Mouse (Mus musculus): Measurements from ENCODE around the gene Nfic. TPM values are rescaled to one million over a fixed set of nuclear protein-coding genes. Genes with fewer than 3 reads are reported as not detected.

Nfic gene
- polyA plus RNA-seq, 1 experiment from 2014 or later: 8.7 TPM

DNA sequence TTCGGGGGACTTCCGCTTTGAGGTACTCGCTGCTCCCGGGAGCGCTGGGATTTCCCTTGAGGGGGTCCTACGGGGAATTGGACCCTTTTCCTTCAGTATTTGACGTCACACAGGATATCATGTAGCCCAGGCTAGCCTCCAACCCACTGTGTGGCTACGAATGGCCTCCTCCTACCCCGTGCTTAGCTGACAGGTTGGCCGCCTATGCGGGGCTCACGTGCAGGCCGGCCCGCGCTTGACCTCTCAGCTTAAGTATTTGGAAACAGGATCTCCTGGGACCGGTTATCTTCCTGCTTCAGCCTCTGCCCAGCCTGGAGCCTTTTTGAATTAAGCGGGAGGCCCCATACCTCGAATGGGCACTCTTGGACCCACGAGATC, 70.8 kb downstream of the Nfic start:
- peak overlapping the region; percentile 87 for H3K4me3 ChIP-seq
- peaks cover 28% of the 10 kb centered on the region for H3K4me1 ChIP-seq
- H3K27me3 ChIP-seq (ENCODE audit: low read depth, poor library complexity, severe bottlenecking): no peaks in the 10 kb centered on the region
- peaks cover 38% of the 10 kb centered on the region for H3K36me3 ChIP-seq
- H3K27ac ChIP-seq (replicated peaks): peak overlapping the region; percentile 89
- no peaks in the 10 kb centered on the region for H3K9me3 ChIP-seq (replicated peaks)
- WGBS: under 1% methylated on average over 19 of the region's 19 CpGs
- no peak for DNase-seq (ENCODE audit: low spot score)

- DNase-seq (ENCODE audit: low spot score): peak; percentile 98
- H3K9me3 ChIP-seq (replicated peaks): no peaks in the 10 kb centered on the region
- peak within 1 kb of the TSS; percentile 87 for H3K4me3 ChIP-seq
- H3K27ac ChIP-seq (replicated peaks): peak within 1 kb of the TSS; percentile 89
- H3K27me3 ChIP-seq (ENCODE audit: low read depth, poor library complexity, severe bottlenecking): no peaks in the 10 kb centered on the region
- H3K4me1 ChIP-seq: peaks cover 26% of the 10 kb centered on the region
- H3K36me3 ChIP-seq: peaks cover 35% of the 10 kb centered on the region
- 8% methylated on average over 54 of the region's 54 CpGs for whole genome bisulfite sequencing
These were observed 71.4 kb downstream of the Nfic start, which contains the start of the genes Dohh and Gm48551 for GRCm38 (mm10) chr10:81383802-81384604. TSS of gene Dohh (plus strand) at chr10:81384428. TSS of gene Gm48551 (plus strand) at chr10:81384466.

GRCm38 (mm10) chr10:81382039-81382438, 73.4 kb downstream of the Nfic start:
- Histone ChIP-seq H3K27me3 (ENCODE audit: low read depth, poor library complexity, severe bottlenecking) (no peaks in the 10 kb centered on the region), H3K9me3 (replicated peaks) (no peaks in the 10 kb centered on the region), H3K4me3 (no peak overlapping the region), H3K27ac (replicated peaks) (no peak overlapping the region), H3K4me1 (peaks cover 34% of the 10 kb centered on the region), H3K36me3 (peaks cover 15% of the 10 kb centered on the region)
- DNase-seq (ENCODE audit: low spot score): no peak
- 88% methylated on average over 5 of the region's 5 CpGs for WGBS

- H3K36me3 ChIP-seq: peaks cover 19% of the 10 kb centered on the region
- no peaks in the 10 kb centered on the region for H3K27me3 ChIP-seq (ENCODE audit: low read depth, poor library complexity, severe bottlenecking)
- DNase-seq (ENCODE audit: low spot score): no peak
- WGBS: 90% methylated on average over 6 of the region's 6 CpGs
- H3K27ac ChIP-seq (replicated peaks): peak overlapping the region; percentile 97
- H3K9me3 ChIP-seq (replicated peaks): no peaks in the 10 kb centered on the region
- peaks cover 36% of the 10 kb centered on the region for H3K4me1 ChIP-seq
- H3K4me3 ChIP-seq: no peak overlapping the region
These were observed 75.5 kb downstream of the Nfic start for GRCm38 (mm10) chr10:81379809-81380378.

DNA sequence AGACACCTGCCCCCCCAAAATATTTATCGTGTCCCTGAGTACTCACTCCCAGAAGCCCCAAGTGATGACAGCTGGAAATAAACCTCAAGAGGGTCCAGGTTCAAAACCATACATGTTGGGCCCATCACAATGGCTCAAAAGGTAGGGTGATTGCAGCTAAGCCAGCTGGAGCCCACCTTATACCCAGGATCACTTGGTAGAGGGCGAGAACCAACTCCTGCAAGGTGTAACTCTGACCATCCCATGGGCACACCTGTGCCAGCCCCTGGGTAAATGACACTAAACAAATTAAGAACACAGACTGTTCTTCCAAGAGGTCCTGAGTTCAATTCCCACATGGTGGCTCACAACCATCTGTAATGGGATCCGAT, 76.3 kb downstream of the Nfic start:
- Histone ChIP-seq H3K27me3 (ENCODE audit: low read depth, poor library complexity, severe bottlenecking) (no peaks in the 10 kb centered on the region), H3K4me3 (peak overlapping the region; percentile 93), H3K27ac (replicated peaks) (peak overlapping the region; percentile 97), H3K9me3 (replicated peaks) (no peaks in the 10 kb centered on the region), H3K4me1 (peaks cover 32% of the 10 kb centered on the region), H3K36me3 (peaks cover 25% of the 10 kb centered on the region)
- 62% methylated on average over 3 of the region's 3 CpGs for WGBS
- no peak for DNase-seq (ENCODE audit: low spot score)

DNA sequence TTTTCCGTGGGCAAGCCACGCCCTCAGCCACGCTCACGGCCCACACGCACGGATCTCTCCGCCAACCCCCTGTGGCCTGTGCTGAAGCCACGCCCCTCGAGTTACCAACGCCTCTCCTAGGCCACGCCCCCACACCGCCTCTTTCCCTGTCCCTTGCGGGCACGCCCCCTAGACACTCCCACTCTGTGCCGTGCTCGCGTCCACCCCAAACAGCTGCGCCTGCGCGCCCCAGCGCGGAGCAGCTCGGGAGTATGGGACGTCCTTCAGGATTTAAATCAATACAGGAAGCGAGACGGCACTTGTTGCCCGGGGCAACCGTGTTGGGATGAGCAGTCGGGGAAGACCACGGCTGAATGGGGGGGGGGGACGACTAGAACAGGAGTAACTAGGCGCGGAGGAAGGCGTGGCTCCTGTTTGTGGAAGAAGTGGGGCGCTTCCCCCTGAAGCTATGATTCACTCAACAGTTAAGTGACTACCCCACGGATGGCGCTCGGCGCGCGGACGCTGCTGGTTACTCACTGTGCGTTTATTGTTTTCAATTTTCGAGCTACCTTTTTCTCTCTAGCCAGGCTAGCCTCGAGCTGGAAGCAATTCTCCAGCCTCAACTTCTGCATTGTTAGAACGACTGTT, 76.8 kb downstream of the Nfic start:
- H3K27me3 ChIP-seq (ENCODE audit: low read depth, poor library complexity, severe bottlenecking): no peaks in the 10 kb centered on the region
- H3K27ac ChIP-seq (replicated peaks): peak overlapping the region; percentile 97
- peak overlapping the region; percentile 93 for H3K4me3 ChIP-seq
- WGBS: under 1% methylated on average over 46 of the region's 46 CpGs
- peak; percentile 100 for DNase-seq (ENCODE audit: low spot score)
- no peaks in the 10 kb centered on the region for H3K9me3 ChIP-seq (replicated peaks)
- peaks cover 32% of the 10 kb centered on the region for H3K4me1 ChIP-seq
- H3K36me3 ChIP-seq: peaks cover 30% of the 10 kb centered on the region

DNA sequence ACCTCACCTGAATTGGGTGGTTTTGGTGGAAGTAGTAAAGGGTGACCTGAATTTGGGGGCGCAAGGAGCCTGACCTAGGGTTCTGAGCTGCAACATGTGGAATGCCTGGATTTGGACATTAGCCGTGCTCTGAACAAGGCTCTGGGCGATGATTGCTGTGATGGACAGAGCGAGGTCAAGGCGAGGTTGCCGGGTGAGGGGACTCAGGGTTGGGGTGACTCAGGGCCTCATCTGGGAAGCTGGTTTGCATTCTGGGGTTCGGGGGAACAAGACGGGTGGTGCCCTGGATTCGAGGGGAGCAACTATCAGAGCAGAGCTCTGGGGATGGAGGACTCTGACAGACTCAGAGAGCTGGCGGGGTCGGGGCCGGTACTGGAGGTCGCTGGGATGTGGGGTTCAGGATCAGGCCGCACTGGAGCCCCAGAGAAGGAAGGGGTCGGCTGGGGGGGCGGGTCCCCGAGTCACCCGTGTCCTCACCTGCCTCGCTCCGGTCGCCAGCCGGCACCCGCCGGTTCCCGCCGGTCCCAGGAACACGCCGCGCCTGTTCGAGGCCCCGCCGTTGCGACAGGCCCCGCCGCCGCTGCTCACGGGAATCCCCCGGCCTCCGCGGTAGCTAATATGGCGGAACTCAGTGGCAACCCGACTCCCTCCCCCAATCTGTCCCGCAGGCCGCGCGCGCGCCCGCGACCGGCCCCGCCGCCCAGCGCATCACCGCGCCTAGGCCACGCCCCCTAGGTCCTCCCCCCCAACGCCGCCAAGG, 77.5 kb downstream of the Nfic start, which contains the start of gene Fzr1:
Gene Fzr1 (minus strand): TSS at position 724 of the 760 bp plus-strand sequence.
- Histone ChIP-seq H3K27me3 (ENCODE audit: low read depth, poor library complexity, severe bottlenecking) (no peaks in the 10 kb centered on the region), H3K9me3 (replicated peaks) (no peaks in the 10 kb centered on the region), H3K27ac (replicated peaks) (peak within 1 kb of the TSS; percentile 97), H3K4me3 (peak within 1 kb of the TSS; percentile 93), H3K4me1 (peaks cover 38% of the 10 kb centered on the region), H3K36me3 (peaks cover 37% of the 10 kb centered on the region)
- no peak for DNase-seq (ENCODE audit: low spot score)
- WGBS: 1% methylated on average over 59 of the region's 59 CpGs

DNA sequence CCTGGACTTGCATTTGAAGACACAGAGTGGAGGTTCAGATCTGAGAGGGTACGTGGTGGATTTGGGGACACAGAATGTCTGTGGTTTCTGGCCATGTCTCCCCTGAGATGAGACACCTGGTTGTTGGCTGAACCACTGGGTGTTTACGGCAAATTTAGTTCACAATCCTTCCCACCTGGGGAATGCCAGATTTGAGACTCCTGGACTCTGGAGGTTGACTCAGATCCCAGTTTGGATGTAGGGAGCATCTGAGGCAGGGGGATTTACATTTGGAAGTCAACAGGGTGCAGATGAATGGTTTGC, 78.1 kb downstream of the Nfic start:
- 69% methylated on average over 2 of the region's 2 CpGs for WGBS
- no peaks in the 10 kb centered on the region for H3K27me3 ChIP-seq (ENCODE audit: low read depth, poor library complexity, severe bottlenecking)
- peak overlapping the region; percentile 93 for H3K4me3 ChIP-seq
- no peaks in the 10 kb centered on the region for H3K9me3 ChIP-seq (replicated peaks)
- H3K27ac ChIP-seq (replicated peaks): peak overlapping the region; percentile 97
- peaks cover 44% of the 10 kb centered on the region for H3K36me3 ChIP-seq
- no peak for DNase-seq (ENCODE audit: low spot score)
- peaks cover 42% of the 10 kb centered on the region for H3K4me1 ChIP-seq

- Histone ChIP-seq H3K9me3 (replicated peaks) (no peaks in the 10 kb centered on the region), H3K27me3 (ENCODE audit: low read depth, poor library complexity, severe bottlenecking) (no peaks in the 10 kb centered on the region), H3K4me1 (peaks cover 47% of the 10 kb centered on the region), H3K27ac (replicated peaks) (peak overlapping the region; percentile 97), H3K4me3 (peak overlapping the region; percentile 93), H3K36me3 (peaks cover 49% of the 10 kb centered on the region)
- no peak for DNase-seq (ENCODE audit: low spot score)
- 49% methylated on average over 6 of the region's 6 CpGs for WGBS
These were observed 78.7 kb downstream of the Nfic start for GRCm38 (mm10) chr10:81376561-81377361.

DNA sequence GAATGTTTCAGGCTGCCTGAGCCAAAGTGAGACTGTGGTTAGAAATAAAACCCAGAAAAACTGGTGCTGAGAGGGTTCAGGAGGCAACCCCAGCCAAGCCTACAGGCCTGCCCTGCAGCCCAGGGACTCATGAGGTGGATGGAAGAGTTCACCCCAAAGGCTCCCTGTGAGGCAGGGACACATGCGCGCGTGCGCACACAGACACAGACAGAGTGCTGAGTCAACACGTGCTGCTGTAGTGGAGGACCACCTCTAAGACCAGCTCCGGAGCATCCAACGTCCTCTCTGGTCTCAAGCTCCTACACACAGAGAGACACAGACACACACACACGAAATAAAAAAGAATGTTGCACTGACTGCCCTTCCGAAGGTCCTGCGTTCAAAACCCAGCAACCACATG, 80.1 kb downstream of the Nfic start:
- DNase-seq (ENCODE audit: low spot score): no peak
- H3K27me3 ChIP-seq (ENCODE audit: low read depth, poor library complexity, severe bottlenecking): no peaks in the 10 kb centered on the region
- H3K36me3 ChIP-seq: peaks cover 64% of the 10 kb centered on the region
- H3K4me3 ChIP-seq: peak overlapping the region; percentile 20; the same call in 1 of the 2 replicates
- WGBS: 93% methylated on average over 10 of the region's 10 CpGs
- H3K27ac ChIP-seq (replicated peaks): no peak overlapping the region
- H3K4me1 ChIP-seq: peaks cover 47% of the 10 kb centered on the region
- no peaks in the 10 kb centered on the region for H3K9me3 ChIP-seq (replicated peaks)

DNA sequence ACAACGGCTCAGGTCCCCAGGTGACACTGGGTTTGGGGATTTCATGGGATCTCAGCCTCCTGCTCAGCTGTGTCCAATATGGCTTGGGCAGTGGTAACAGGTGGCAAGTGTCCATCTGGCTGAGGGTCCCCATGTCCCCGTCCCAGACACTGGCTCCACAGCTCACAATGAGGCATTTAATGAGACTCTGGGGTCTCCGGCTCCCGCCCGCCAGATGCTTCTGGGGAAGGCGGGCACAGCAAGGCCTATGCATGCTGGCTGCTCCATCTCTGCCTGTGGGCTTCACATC, 88.3 kb downstream of the Nfic start:
- H3K36me3 ChIP-seq: peaks cover 68% of the 10 kb centered on the region

More for the DNA sequence above, 88.3 kb downstream of the Nfic start:
- DNase-seq (ENCODE audit: low spot score): no peak
- no peak overlapping the region for H3K4me3 ChIP-seq
- H3K27ac ChIP-seq (replicated peaks): 0 out of 2 replicates have a peak overlapping the region, but pooled peaks have one; percentile 78
- peaks cover 29% of the 10 kb centered on the region for H3K27me3 ChIP-seq (ENCODE audit: low read depth, poor library complexity, severe bottlenecking)
- 84% methylated on average over 6 of the region's 6 CpGs for WGBS
- H3K4me1 ChIP-seq: peaks cover 64% of the 10 kb centered on the region
- H3K9me3 ChIP-seq (replicated peaks): no peaks in the 10 kb centered on the region
